In the genomic region with DNA sequence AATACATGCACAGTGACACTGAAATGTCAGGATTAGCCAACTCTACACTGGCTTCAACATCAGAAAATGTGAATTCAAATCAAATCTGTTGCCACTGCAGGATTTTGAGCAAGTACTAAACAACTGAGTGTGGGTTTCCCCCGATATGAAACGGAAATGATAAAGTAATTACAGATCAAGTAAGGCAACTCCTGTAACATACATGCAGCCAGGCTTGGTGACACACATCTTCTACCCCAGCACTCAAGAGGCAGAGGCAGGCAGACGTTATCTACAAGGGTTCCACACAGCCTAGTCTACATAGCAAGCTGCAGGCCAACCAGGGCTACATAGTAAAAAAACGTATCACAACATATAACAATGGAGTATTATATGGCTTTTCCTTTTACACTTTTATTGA, we compare ENCODE assay signal across 13 mouse cellular contexts.
"Had no signal": no experiment of that assay in that cellular context is flagged by ENCODE, and none has a peak within 500 bp of the region (broad histone marks: within the 10 kb centered on the region; RNA-seq: fewer than 3 reads in every experiment).

No protein-coding gene starts in this region.

- H3K4me3 ChIP-seq: limb, embryonic 10.5 days; limb, embryonic 13.5 days; liver, embryonic 12.5 days; liver, embryonic 15.5 days; lung, embryonic 15.5 days; neural tube, embryonic 13.5 days had no signal

- ATAC-seq: liver, embryonic 12.5 days had no signal

- H3K27me3 ChIP-seq: limb, embryonic 13.5 days; liver, embryonic 12.5 days; liver, embryonic 15.5 days; lung, embryonic 15.5 days; neural tube, embryonic 13.5 days had no signal

- H3K27ac ChIP-seq: kidney, postnatal 0 days; limb, embryonic 10.5 days; limb, embryonic 13.5 days; liver, embryonic 12.5 days; liver, embryonic 15.5 days; lung, embryonic 15.5 days; macrophage; neural tube, embryonic 13.5 days had no signal

- H3K9me3 ChIP-seq: limb, embryonic 10.5 days; limb, embryonic 13.5 days; liver, embryonic 12.5 days; liver, embryonic 15.5 days; lung, embryonic 15.5 days; neural tube, embryonic 13.5 days had no signal

- H3K4me2 ChIP-seq: limb, embryonic 13.5 days; liver, embryonic 12.5 days; liver, embryonic 15.5 days; lung, embryonic 15.5 days; neural tube, embryonic 13.5 days had no signal

- H3K4me1 ChIP-seq: limb, embryonic 13.5 days had no signal

- H3K36me3 ChIP-seq: limb, embryonic 10.5 days; limb, embryonic 13.5 days; liver, embryonic 12.5 days; liver, embryonic 15.5 days; lung, embryonic 15.5 days; neural tube, embryonic 13.5 days had no signal

- DNase-seq: kidney, adult 18-20 months; kidney, adult 9 months; kidney, postnatal 36 days; liver; midbrain, embryonic 14.5 days had no signal

- H3K9ac ChIP-seq: limb, embryonic 13.5 days; liver, embryonic 12.5 days; liver, embryonic 15.5 days; lung, embryonic 15.5 days; neural tube, embryonic 13.5 days had no signal
